Mouse (Mus musculus) limb, embryonic 13.5 days (tissue): Measurements from ENCODE around the gene Fam20b. TPM values are rescaled to one million over a fixed set of nuclear protein-coding genes. Genes with fewer than 3 reads are reported as not detected.
A peak's percentile ranks its signal among the peaks of the same experiment; 100 is the strongest.

Experiments used
- ATAC-seq: fragments of 200-750 bp; cut with Nextera tagmentation; 2 replicates; pipeline ENCODE4 v1.8.0; 2017; ENCODE audit warnings: low read depth, moderate number of reproducible peaks, moderate TSS enrichment; ENCODE audit not compliant: low FRiP score
- H3K27ac ChIP-seq: fragments of 300-500 bp; sonication (generic); 2 replicates; pipeline ENCODE4 v1.5.1; 2015; ENCODE audit warnings: inconsistent platforms, mild to moderate bottlenecking, moderate library complexity
- H3K27me3 ChIP-seq: fragments of 300-500 bp; sonication (generic); 2 replicates; pipeline ENCODE4 v1.6.1; 2015; ENCODE audit warnings: mild to moderate bottlenecking, inconsistent platforms
- H3K36me3 ChIP-seq: fragments of 300-500 bp; sonication (generic); 2 replicates; pipeline ENCODE4 v1.6.1; 2015; ENCODE audit warnings: inconsistent platforms, mild to moderate bottlenecking, moderate library complexity
- H3K4me1 ChIP-seq: fragments of 300-500 bp; sonication (generic); 2 replicates; pipeline ENCODE4 v1.6.1; 2015; ENCODE audit warnings: inconsistent platforms
- H3K4me2 ChIP-seq: fragments of 300-500 bp; sonication (generic); replicated peaks from 2 replicates; pipeline ENCODE4 v1.6.1; 2015; ENCODE audit warnings: inconsistent platforms, mild to moderate bottlenecking, moderate library complexity
- H3K4me3 ChIP-seq: fragments of 300-500 bp; sonication (generic); 2 replicates; pipeline ENCODE4 v1.5.1; 2015; ENCODE audit warnings: moderate library complexity, mild to moderate bottlenecking, inconsistent platforms
- H3K9ac ChIP-seq: fragments of 300-500 bp; sonication (generic); 2 replicates; pipeline ENCODE4 v1.6.1; 2015; ENCODE audit warnings: mild to moderate bottlenecking, inconsistent platforms
- H3K9me3 ChIP-seq: fragments of 300-500 bp; sonication (generic); 2 replicates; pipeline ENCODE4 v1.6.1; 2016; ENCODE audit warnings: inconsistent platforms
- WGBS: fragments of 180-500 bp; shearing (Covaris S2); methylation state at CpG from one replicate; pipeline ENCODE4 v1.1.7; 2015; 5-methylcytosine and 5-hydroxymethylcytosine counted together
- polyA plus RNA-seq: library from polyadenylated mRNA; unstranded; fragments of >200 nt; fragmentation: Nextera tagmentation; extraction: Ambion mirVana; gene quantifications from 2 replicates; pipeline ENCODE4 v1.2.1, GENCODE M21; 2015

Gene Fam20b
- polyA plus RNA-seq, 1 experiment from 2014 or later: 27.7 TPM

DNA sequence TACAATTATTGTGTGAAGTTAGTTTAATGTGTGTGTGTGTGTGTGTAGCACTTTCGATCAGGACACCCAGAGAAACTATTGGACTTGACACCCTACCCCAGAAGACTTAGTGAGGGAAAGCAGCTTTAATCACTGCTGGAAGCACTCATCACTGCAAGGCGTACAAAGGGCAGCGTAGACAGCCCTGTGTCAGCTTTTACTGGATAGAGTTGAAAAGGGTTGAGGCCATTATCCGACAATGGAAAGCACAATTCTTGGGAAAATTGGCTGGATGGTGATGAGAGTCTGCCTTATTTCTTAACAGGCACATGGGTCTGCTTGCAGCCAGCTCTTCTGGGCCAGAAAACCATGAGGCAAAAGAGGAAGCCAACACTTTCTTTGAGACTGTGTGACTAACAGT is 1.2 kb upstream of the Fam20b start:
- Histone ChIP-seq H3K4me3 (no peak overlapping the region), H3K9ac (no peak overlapping the region), H3K4me2 (no peak overlapping the region), H3K36me3 (peaks cover 4% of the 10 kb centered on the region), H3K27me3 (peaks cover 8% of the 10 kb centered on the region; the same call in 1 of the 2 replicates), H3K4me1 (peaks cover 10% of the 10 kb centered on the region), H3K27ac (no peak overlapping the region), H3K9me3 (no peaks in the 10 kb centered on the region)
- no peak for ATAC-seq
- WGBS: 69% methylated on average over 4 of the region's 4 CpGs

DNA sequence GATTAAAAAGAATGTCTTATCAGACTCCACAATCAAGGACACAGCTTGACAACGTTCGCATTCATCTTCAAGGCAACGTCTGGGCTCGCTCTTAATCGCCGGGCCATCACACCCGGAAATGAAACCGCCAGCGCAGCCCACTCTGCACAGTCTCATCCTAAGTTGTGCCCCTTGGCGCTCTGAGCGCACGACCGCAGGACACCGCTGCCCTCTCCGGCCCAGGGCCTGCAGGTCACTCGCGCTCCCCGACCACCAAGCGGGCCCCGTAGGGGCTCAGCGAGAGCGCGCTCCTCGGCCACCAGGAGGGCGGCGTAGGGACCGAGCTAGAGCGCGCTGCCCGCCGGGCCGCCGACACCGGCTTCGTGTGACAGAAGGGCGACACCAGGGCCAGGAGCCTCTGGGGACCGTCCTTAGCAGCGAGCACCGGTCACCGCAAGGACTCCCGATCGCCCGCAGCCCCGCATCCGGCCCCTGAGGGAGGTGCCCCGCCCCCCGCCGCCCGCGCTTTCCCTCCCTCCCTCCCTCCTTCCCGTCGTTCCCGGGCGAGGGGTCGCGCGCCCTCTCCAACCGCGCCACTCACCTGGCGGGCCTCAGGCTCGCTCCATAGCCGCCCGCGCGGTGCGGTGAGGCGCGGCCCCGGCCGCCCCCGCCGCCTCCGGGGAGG is 468 bp downstream of the Fam20b start:
- Histone ChIP-seq H3K9ac (peak overlapping the region; percentile 83), H3K27ac (peak overlapping the region; percentile 69), H3K4me1 (peaks cover 10% of the 10 kb centered on the region), H3K36me3 (peaks cover 12% of the 10 kb centered on the region), H3K9me3 (no peaks in the 10 kb centered on the region), H3K27me3 (peaks cover 8% of the 10 kb centered on the region; the same call in 1 of the 2 replicates), H3K4me2 (peak overlapping the region; percentile 74), H3K4me3 (peak overlapping the region; percentile 92)
- ATAC-seq: peak; percentile 89
- under 1% methylated on average over 59 of the region's 73 CpGs for WGBS

DNA sequence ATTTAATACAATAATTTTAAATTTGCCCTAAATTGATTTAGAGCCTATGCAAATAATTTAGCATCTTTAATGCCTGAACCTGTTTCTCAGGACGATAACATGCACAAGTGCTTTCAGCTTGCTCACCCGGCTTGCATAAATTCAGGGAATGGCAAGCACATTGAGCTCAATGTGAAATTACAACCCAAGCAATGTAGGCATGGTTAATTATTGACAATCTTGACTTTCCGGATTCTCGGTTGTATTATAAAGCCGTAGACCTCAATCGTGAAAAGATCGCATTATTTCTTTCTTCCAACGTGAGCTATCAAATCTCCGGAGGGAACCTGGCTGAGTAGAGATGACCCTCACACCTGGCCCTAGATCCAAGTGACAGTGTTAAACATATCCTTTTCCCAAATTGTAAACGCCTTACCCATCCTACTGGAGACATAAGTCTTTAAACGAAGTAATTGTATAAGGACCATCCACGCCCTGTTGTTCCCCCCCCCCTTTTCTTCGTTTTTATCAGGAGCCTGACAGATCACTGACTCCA is 1.1 kb downstream of the Fam20b start:
- Histone ChIP-seq H3K4me3 (peak overlapping the region; percentile 92), H3K4me2 (peak overlapping the region; percentile 74), H3K9me3 (no peaks in the 10 kb centered on the region), H3K27me3 (peaks cover 8% of the 10 kb centered on the region; the same call in 1 of the 2 replicates), H3K9ac (peak overlapping the region; percentile 83), H3K27ac (0 out of 2 replicates have a peak overlapping the region, but pooled peaks have one; percentile 69), H3K4me1 (peaks cover 10% of the 10 kb centered on the region), H3K36me3 (peaks cover 12% of the 10 kb centered on the region)
- WGBS: 11% methylated on average over 13 of the region's 13 CpGs
- no peak for ATAC-seq

DNA sequence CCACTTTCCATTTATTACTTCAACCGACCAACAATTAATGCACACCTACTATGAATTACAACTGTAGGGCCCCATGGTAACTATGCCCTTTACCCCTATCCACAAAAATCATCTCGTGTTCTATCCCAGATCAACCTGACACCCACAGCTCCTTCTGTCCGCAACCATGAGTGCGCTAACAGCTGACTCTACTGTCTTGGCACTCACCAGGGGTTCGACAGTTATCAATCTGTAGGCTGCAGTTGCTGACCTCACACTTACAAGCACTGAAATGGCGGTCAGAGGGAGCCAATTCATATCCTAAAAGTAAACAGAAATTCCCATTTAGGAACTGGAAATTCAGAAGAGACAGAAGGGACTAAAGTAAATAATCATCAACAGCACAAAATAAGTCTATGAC is 2.2 kb downstream of the Fam20b start:
- peaks cover 8% of the 10 kb centered on the region; the same call in 1 of the 2 replicates for H3K27me3 ChIP-seq
- peaks cover 12% of the 10 kb centered on the region for H3K36me3 ChIP-seq
- H3K4me2 ChIP-seq: no peak overlapping the region
- 92% methylated on average over 6 of the region's 6 CpGs for WGBS
- no peak overlapping the region for H3K9ac ChIP-seq
- H3K4me1 ChIP-seq: peaks cover 10% of the 10 kb centered on the region
- no peak overlapping the region for H3K4me3 ChIP-seq
- H3K9me3 ChIP-seq: no peaks in the 10 kb centered on the region
- no peak overlapping the region for H3K27ac ChIP-seq
- ATAC-seq: no peak

DNA sequence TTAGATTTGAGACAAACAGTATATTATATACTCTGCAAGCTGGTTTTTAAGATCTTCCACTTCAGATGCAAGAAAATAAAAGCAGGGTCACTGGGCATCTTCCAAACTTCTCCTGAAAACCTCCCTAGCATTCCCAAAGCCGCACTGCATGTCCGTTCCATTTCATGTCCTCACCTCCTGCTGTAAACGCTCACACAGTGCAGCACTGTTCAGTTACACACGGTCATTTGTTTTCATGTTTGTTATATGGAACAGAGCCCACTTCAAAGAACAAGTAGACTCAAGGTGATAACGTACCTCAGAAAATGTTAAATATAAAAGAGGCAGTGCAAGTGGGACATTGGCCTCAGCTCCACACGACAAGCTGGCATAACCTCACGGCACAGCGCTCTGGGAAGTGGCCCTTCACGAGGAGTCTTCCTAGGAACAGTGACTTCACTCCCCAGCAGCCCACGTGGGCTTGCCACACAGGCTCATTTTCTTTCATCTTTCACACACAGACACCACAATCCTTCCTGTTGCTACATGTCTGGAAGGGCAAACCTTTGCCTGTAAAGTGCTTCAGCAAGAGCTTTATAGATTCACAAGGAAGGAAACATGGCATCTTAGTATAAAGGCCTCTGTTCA is 8.3 kb downstream of the Fam20b start:
- Histone ChIP-seq H3K9ac (peak overlapping the region; percentile 5; the same call in 1 of the 2 replicates), H3K36me3 (peaks cover 13% of the 10 kb centered on the region), H3K27me3 (no peaks in the 10 kb centered on the region), H3K4me3 (no peak overlapping the region), H3K4me1 (peaks cover 11% of the 10 kb centered on the region), H3K4me2 (peak overlapping the region; percentile 34), H3K27ac (peak overlapping the region; percentile 70), H3K9me3 (no peaks in the 10 kb centered on the region)
- peak; percentile 64; the same call in 1 of the 2 replicates for ATAC-seq
- 37% methylated on average over 10 of the region's 10 CpGs for WGBS

DNA sequence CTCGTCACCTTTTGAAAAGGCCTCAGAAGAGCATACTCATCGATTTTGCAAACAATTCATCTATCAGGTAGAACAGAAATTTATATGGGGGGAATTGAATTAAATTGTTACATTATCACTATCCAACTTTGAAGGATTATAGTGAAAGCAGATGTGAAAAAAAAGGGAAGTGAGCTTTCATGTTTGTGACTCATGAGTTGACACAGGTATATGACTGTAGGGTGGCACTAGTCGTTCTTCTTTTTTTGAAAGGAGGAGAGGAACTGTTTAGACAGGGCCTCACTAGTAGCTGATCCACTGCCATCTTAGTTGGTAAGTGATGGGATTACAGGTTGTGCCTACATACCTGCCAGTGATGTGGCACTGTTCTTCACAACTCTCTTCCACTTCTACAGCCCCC is 10.2 kb downstream of the Fam20b start:
- H3K4me1 ChIP-seq: peaks cover 11% of the 10 kb centered on the region
- H3K9ac ChIP-seq: no peak overlapping the region
- no peak overlapping the region for H3K27ac ChIP-seq
- H3K4me2 ChIP-seq: no peak overlapping the region
- ATAC-seq: no peak
- H3K36me3 ChIP-seq: peaks cover 24% of the 10 kb centered on the region
- no peaks in the 10 kb centered on the region for H3K9me3 ChIP-seq
- no peaks in the 10 kb centered on the region for H3K27me3 ChIP-seq
- WGBS: 88% methylated on average over 3 of the region's 3 CpGs
- no peak overlapping the region for H3K4me3 ChIP-seq

DNA sequence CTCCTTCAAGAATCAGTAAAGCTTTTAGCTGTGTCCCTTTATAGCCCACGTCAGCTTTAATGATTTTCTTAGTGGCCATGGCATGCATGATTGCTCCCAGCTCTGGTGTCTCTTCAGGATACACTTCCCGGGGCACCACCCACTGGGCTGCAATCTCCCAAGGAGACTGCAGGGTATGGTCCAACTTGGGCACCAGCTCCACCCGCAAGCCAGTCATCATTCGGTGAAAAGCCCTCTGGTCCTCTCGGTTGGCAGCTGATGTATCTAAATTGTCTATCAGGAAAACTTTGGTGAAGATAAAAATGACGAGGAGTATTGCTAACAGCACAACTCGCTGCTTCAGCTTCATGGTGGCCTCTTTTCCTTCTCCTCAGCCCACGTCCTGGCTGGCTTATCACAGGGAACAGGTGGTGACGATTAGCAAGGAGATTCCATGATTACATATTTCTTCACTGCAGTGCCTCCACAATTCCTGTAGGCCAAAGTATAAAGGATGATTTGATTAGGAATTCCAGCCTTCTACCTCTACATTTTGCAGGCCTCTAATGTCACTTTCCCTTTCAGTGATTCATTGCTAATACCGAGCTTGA is 13.1 kb downstream of the Fam20b start:
- H3K4me1 ChIP-seq: peaks cover 6% of the 10 kb centered on the region

DNA sequence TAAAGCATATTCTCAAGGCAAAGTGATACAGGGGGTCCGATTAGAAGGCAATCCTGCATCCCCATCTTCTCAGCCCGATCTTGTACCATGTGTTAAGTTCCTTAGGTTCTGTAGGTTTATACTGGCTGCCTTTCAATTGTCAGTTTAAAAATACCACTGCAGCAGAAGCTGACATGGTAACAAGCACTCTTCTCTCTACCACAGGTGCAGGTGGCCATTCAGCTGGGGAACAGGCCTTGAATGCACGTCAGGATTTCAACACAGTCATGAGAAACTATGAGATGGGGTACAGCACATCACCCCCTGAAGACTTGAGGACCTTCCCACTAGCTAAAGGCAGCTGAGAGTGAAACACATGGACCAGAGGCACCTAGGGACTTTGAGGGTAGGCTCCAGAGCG is 15.4 kb downstream of the Fam20b start:
- H3K4me1 ChIP-seq: no peaks in the 10 kb centered on the region
- H3K9me3 ChIP-seq: no peaks in the 10 kb centered on the region
- H3K4me2 ChIP-seq: no peak overlapping the region
- H3K4me3 ChIP-seq: no peak overlapping the region
- no peaks in the 10 kb centered on the region for H3K27me3 ChIP-seq
- peaks cover 64% of the 10 kb centered on the region for H3K36me3 ChIP-seq
- no peak overlapping the region for H3K27ac ChIP-seq
- 95% methylated on average over 4 of the region's 4 CpGs for WGBS
- ATAC-seq: no peak
- no peak overlapping the region for H3K9ac ChIP-seq

More for the DNA sequence above, 13.1 kb downstream of the Fam20b start:
- ATAC-seq: no peak
- Histone ChIP-seq H3K27me3 (no peaks in the 10 kb centered on the region), H3K27ac (no peak overlapping the region), H3K9ac (no peak overlapping the region), H3K9me3 (no peaks in the 10 kb centered on the region), H3K4me3 (no peak overlapping the region), H3K4me2 (no peak overlapping the region), H3K36me3 (peaks cover 44% of the 10 kb centered on the region)
- WGBS: 82% methylated on average over 10 of the region's 10 CpGs

DNA sequence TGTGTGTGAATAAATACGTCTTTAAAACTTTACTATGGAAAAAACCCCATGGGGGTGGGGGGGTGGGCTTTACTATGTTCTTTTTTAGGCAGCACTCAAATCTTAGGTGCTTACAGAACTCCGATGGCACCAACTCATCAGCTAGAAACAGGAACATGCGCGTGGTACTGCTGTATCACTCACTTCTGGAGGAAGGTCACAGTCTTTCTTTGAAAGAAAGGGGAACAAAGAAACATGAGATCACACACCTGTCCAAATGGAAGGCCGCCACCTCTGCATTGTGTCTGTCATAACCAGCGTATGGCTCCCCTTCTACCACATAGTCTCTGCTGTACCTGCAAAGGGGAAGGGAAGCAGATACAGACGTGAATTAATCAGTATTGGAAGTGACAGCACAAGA is 16.7 kb downstream of the Fam20b start:
- Histone ChIP-seq H3K9ac (no peak overlapping the region), H3K27me3 (no peaks in the 10 kb centered on the region), H3K36me3 (peaks cover 75% of the 10 kb centered on the region), H3K4me2 (no peak overlapping the region), H3K27ac (no peak overlapping the region), H3K4me1 (no peaks in the 10 kb centered on the region), H3K9me3 (no peaks in the 10 kb centered on the region), H3K4me3 (no peak overlapping the region)
- WGBS: 92% methylated on average over 7 of the region's 7 CpGs
- ATAC-seq: no peak

DNA sequence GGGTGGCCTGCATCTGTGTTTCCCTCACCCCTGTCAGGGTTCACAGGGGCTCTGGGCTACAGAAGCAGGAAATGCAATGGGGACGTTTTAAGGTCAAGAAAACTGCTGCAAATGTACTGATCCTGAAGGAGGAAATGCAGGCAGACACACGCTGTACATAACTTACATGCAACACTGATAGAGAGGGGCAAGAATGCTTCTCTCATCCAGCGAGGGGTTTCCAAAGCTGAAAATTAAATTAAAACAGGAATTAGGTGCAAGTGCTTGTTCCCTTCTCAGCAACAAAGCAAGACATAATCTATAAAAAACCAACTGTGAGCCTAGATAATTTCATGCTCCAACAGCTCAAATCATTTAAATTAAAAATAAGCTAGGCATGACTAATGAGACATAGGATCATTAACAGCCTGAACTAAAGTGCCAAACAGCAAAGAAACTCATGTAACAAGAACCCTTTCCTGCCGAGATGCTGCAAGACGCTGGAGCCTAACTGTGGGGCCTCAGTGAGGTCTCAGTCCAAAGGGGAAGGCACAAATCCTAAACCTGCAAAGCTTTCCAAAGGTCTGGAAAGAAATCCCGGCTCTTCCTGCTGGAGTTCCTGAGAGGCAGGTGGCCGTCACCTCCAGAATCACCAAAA is 32.7 kb downstream of the Fam20b start:
- WGBS: 65% methylated on average over 7 of the region's 7 CpGs
- Histone ChIP-seq H3K4me3 (no peak overlapping the region), H3K27me3 (no peaks in the 10 kb centered on the region), H3K9ac (no peak overlapping the region), H3K4me2 (no peak overlapping the region), H3K9me3 (no peaks in the 10 kb centered on the region), H3K27ac (no peak overlapping the region), H3K36me3 (peaks cover 88% of the 10 kb centered on the region), H3K4me1 (no peaks in the 10 kb centered on the region; the same call in 1 of the 2 replicates)
- no peak for ATAC-seq

DNA sequence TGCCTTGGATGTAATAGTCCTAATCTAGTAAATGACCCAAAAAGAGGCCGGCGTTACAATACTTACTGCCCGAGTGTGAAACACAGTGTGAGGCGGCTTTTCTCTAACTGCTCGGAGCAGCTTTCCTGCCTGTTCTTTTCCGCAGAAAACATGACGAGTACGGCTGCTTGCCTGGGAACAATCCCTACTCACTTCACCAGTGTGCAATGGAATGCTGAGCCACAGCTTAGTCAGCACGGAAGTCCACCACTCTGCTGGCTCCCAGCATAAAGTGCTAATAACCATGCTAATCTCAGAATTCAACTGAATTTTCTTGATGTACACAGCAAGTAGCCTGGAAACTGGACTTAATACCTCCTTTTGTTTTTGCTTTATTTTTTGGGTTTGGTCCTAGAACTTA is 39.3 kb downstream of the Fam20b start:
- H3K27me3 ChIP-seq: no peaks in the 10 kb centered on the region
- no peaks in the 10 kb centered on the region for H3K9me3 ChIP-seq
- H3K27ac ChIP-seq: no peak overlapping the region
- no peak for ATAC-seq
- H3K4me3 ChIP-seq: no peak overlapping the region
- H3K36me3 ChIP-seq: peaks cover 50% of the 10 kb centered on the region
- no peak overlapping the region for H3K4me2 ChIP-seq
- H3K4me1 ChIP-seq: peaks cover under 1% of the 10 kb centered on the region; the same call in 1 of the 2 replicates
- 83% methylated on average over 9 of the region's 9 CpGs for WGBS
- no peak overlapping the region for H3K9ac ChIP-seq

DNA sequence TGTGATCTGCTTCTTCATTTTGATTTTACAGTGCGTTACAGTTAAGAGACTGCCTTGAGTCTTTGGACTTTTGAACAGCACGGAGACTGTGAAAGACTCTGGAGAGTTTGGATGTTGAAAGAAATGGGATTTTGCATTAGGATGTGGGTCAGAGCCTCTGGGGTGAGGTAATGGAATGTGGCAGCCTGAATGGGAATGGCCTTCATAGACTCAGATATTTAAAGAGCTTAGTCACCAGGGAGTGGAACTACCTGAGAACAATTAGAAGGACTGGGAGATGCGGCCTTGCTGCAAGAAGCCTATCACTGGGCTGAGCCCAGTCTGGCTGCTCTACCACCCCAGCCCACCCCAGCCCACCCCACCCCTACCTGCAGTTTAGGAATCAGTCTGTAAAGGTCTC is 41.7 kb downstream of the Fam20b start:
- H3K36me3 ChIP-seq: peaks cover 32% of the 10 kb centered on the region
- no peaks in the 10 kb centered on the region for H3K9me3 ChIP-seq
- no peak overlapping the region for H3K4me2 ChIP-seq
- H3K4me1 ChIP-seq: peaks cover 18% of the 10 kb centered on the region
- no peak overlapping the region for H3K4me3 ChIP-seq
- WGBS: 80% methylated on average over 3 of the region's 3 CpGs
- no peak overlapping the region for H3K9ac ChIP-seq
- ATAC-seq: no peak
- H3K27me3 ChIP-seq: no peaks in the 10 kb centered on the region
- H3K27ac ChIP-seq: no peak overlapping the region
